Mouse (Mus musculus) frontal cortex, postnatal 36 days (tissue): ENCODE measurements around the gene 2310039H08Rik.

Experiments
- DNase-seq, 2 experiments: peaks; one replicate each; pipeline ENCODE4 v3.0.0; 2022; ENCODE audit warnings: low spot score in 2 of 2

2310039H08Rik gene

DNA sequence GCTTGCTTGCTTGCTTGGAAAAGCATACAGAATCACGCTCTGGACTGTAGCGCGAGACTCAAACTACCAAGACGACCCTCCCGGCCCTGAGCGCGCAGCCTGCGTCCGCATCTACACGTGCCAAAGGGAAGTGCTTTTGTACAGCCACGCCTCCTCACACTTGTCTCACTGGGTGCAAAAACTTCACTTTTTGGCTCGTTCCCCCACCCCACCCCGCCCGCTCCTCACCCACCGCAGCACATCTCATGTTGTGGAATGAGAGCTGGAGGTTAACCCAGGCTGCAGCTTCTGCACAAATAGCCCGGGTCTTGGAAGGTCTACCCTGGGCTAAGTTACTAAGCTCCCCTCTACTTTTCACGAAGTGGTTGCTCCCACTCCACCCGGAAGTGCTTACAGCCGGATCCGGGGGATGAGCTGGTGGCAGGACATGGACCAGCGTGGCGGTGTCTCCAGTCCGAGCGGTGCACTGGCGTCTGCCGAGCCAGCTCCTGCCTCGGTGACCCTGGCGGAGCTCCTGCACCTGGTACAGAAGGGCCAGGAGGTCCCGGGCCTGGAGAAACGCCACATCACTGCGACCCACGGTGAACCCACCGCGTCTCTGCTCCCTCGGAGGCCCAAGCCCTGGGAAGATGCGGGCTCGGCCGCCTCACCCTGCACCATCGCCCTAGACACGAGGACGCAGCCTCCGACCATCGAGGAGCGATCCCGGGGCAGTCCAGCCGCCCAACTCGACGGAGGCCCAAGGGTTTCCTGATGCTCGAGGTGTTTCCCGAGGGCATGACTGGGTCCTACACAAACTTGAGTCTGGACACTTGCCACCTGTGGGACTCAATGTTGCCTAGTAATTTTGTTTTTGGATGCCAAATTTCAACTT is at the start of gene 2310039H08Rik:
Gene 2310039H08Rik (plus strand): TSS at position 232 of the 874 bp plus-strand sequence.
- DNase-seq: peak; percentile 84 to 87

DNA sequence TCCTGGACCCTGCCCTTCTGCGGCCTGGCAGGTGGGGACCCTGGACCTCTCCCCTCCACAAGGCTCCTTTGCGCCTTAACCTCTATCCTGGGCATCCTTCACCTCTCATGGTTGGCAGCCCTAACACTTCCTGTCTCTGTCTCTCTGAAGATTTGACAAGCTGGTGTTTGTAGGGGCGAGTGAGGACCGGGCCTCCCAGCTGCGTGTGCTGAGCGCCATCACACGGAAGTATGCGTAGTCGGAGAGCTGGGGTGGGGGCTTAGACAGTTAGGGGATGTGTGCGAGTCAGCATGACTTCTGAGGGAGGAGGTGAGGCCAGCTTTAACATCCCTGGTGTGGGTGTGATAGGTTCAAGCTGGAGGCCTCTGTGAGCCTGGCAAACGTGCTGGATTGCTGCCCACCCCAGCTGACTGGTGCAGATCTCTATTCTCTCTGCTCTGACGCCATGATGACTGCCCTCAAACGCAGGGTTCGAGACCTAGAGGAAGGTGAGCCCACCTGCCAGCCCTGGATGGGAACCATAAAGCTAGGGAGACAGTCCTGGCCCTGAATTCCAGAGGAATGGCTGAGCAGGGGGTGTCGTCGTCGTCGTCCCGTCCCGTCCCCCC is 47.9 kb upstream of the 2310039H08Rik start:
- DNase-seq: no peak

DNA sequence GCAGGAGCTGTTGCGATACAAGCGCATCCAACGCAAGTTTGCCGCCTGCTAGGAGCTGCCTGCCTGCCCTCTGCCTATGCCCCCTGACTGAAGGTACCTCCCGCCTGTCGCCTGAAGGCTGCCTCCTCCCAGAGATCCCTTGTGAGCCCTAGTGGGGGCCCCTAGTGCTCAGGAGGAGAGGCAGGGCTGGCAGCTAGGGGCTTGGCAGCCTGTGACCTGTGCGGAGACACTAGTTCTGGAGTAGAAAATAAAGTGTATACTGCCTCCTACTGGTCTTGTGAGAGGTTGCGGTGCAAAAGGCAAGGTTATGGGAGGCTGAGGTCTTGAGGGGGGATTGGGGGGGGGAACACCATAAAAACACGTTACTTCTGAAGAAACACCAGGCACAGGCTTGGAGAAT is 47.2 kb upstream of the 2310039H08Rik start:
- DNase-seq: no peak

DNA sequence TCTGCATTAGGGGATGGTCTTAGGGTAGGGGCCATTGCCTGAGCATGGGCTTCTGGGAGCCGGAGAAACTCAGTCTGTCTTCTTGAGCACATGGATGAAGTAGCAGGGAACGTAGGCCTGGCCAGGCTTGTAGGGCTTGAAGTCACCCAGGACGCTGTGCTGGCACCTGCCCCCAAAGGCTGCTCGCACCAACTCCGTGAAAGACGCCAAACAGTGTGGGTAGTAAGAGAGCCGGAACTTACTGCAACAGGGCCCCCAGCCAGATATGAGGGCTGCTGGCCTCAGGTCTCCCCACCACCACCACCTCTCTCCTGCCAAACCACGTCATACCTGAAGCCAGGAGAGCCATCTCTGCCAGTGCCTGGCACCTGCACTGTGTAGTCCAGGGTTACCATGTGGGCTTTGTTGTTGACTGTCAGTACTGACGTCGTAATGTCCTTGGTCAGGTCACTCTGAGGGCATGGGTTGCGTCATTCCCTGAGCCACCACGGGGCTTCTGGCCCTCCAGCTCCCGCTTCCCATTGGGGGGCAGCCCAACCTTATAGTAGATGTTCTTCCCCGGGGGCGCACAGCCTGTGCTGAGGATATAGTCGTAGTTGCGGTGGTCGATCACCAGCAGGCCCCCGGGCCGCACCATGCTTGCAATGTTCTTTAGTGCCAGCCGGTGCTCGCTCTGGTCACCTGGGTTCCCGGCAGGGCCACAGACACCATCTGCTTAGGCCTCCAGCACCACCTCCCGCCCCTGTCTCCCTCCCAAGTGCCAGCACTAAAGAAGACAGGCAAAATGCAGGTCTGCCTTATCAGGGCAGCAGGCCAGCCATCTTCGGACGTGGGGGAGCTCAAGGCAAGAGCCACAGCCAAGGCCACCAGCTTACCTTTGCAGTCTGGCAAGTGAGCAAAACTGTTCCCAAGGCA is 46.4 kb upstream of the 2310039H08Rik start:
- DNase-seq: no peak

DNA sequence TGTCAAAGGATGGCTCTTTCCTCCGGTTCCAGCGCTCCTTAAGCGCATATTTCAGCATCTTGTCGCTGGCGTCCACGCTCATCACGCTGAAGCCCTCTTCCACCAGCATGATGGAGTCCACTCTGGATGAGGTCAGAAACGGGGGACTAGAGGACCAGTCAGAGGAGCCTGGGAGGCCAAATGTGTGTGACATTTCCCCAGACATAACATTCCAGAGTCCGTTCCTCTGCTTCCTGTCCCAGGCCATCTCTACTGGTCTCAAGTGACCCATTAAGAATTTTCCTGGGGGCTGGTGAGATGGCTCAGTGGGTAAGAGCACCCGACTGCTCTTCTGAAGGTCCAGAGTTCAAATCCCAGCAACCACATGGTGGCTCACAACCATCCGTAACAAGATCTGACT is 45.2 kb upstream of the 2310039H08Rik start:
- no peak for DNase-seq

DNA sequence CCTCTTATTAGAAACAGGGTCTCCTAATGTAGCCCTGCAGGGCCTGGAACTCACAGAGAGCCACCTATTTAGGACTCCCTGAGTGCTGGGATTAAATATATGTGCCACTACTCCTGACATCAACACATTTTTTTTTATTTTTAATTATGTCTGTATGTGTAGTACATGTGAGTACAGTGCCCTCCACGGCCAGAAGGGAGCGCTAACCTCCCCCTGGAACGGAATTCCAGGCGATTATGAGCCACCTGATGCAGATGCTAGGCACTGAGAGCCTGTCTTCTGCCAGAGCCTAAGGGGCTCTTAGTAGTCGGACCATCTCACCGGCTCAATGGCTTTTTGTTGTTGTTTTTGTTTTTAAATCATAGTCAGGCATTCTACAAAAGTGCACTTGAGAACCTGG is 44.4 kb upstream of the 2310039H08Rik start:
- no peak for DNase-seq

DNA sequence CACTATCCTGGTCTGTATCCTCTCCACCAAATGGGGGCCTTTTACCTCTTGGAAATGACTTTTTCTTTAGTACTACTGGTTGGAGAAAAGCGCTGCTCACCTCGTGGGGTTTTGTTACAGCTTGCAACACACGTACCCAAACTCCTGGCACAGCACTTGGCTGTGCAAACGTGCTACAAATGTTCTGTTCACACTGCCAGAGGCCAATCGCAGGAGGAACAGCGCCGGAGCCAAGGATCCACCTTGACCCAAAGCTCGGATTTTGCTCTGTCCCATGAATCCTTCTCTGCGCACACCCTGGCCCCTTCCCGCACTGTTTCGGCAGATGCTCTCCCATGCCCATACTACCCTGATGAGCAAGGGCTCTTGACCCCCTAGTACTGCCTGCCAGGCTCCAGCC is 43.9 kb upstream of the 2310039H08Rik start:
- DNase-seq: no peak

DNA sequence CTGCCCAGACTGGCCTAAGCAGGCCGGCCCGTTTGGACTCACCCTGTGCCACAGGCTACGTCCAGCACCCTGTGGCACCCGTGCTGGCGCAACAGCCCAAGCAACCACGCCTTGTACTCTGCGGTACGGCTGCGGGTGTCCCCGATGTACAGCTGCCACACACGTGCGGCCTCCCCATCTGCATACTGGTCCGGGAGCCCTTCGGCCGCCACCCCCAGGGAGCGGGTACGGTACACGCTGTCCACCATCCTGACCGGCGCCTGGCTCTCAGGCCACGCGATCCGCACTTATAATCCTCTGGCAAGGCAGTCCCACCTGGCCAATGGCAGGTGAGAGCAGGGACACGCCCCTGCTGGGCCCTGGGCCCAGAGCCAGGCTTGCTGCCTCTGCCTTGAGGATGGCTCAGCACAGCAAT is 43.5 kb upstream of the 2310039H08Rik start, which contains the start of gene Gnmt:
Gene Gnmt (minus strand): TSS at position 265 of the 415 bp plus-strand sequence.
- no peak for DNase-seq

DNA sequence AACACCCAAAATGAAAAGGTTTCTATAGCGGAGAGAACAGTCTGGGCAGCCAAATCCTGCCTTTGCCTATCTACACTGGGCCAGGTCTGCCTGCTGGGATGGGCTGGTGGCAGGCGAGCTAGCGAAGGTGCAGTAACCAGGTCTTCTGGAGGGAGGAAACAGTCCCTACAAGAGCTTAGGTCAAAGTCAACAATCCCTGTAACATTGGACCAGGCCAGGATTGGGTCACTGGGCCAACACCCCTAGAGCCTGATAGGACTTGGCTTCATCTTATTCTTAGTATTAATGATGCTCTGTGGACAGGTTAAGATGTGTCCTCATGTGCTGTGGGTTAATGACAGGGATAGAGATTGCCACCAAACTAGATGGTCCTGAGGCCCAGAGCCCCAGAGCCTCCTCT is 38.4 kb upstream of the 2310039H08Rik start:
- DNase-seq: no peak

DNA sequence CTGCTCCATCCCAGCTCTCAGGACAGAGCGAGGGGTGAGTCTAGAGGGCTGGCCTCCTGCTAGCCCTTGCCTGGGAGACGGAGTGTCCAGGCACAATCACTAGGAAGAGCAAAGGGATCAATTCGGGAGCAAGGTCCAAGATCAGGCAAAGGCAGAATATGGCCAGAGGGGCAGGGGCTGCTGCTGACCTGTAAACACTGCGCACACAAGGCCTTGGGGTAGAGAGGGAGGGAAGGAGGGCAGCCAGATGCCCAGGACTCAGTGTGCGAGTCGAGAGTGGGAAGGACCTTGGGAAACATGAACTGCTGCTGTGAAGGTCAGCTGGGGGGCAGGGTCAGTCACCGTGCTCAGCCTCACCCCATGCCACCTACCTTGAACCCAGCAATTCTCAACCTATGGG is 37.1 kb upstream of the 2310039H08Rik start:
- no peak for DNase-seq

DNA sequence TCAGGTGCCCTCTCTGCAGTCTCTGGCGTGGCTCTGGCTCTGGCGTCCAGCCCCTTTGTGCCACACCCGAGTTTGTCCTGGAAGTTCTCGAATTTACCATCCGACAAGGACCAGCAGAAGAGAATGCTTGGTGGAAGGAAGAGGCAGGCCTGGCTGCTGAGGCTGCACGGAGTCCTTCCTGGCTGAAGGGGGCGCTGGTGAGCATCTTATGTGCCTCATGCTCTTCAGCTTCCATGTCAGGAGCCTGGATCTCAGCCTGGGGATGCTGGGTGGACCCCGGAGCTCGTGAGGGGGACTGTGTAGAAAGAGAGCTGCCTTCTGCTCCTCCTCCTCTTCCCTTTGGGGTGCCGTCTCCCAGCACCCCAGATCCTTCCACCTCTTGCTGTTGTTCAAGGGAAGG is 36.3 kb upstream of the 2310039H08Rik start:
- no peak for DNase-seq

DNA sequence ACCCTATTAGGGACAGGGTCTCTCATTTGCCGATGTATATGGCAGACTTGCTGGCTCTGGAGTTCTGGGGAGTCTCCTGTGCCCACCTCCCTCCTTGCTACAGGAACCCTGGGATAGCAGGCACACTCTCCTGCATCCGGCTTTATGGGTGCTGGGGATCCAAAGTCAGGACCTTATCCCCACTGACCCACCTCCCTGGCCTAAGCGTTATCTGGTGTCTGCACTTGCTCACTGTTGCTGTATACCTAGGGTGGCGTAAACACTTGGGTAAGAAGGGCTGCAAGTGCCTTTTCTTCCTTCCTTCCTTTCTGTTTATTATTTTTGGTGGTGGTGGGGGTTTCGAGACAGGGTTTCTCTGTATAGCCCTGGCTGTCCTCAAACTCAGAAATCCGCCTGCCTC is 31.1 kb upstream of the 2310039H08Rik start:
- no peak for DNase-seq

DNA sequence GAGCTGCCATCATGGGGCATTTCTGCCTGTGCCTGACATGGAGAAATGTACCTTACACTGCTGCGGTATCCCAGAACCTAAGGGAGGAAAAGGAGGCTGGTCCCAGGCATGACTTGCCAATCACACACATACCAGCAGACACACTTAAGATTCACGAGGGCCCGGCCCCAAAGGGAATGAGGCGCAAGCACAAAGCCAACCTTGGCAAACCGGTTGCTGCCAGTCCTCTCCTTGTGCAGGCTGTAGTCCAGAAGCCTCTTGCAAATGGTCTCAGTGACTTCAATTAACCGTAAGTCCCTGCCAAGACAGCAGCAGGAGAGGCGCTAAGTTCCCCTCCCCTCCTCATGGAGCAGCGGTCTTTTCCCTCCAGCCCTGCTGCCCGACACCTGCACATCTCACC is 29.4 kb upstream of the 2310039H08Rik start:
- DNase-seq: no peak

DNA sequence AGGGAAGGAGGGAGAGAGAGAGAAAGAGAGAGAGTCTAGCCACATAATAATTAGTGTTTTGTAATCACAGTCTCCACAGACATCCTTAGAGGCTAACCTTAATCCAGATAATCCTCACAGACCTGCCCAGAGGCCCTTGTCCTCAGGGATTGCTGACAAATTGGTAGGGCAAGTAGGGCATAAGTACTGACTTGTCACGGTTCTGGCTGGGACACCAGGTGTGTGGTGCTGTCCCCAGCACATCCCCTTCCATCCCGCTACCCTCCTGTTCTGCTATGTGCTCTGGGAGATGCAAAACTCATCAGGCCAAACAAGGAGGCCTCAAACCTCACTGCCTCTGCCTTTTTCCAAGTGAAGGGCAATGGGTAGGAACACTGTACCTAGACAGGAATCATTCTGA is 26.9 kb upstream of the 2310039H08Rik start:
- no peak for DNase-seq

DNA sequence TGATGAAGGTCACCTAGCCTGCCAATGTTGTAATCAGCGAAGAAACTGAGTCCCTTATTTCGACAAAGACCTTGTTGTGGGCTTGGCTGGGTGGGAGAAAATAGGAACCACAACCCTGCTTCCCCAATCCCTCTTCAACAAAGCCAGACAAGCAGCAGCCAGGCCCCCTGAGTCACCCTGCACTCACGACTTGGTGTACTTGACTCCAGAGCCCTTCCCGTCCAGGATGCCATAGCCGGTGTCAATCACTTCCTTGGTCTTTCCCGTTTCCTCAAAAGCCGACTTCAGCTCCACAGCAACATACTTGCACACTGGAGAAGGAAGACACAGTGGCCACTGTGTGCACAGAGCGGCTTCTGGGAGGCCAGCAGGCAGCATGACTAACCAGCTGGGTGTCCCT is 25.2 kb upstream of the 2310039H08Rik start:
- no peak for DNase-seq

DNA sequence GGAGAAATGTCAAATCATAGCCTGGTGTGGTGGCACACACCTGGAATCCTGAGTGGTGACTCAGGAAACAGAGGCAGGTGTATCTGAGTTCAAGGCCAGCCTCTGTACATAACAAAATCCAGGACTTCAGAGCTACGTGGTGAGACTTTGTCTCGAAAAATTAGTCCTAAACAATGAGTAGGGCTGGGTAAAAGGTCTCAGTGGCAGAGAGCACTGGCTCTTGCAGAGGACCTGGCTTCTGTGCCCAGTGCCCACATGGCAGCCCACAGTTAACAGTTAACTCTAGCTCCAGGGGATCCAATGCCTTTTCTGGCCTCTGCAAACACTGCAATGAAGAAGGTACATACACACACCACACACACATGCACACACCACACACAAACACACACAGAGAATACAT is 24.6 kb upstream of the 2310039H08Rik start:
- DNase-seq: no peak

DNA sequence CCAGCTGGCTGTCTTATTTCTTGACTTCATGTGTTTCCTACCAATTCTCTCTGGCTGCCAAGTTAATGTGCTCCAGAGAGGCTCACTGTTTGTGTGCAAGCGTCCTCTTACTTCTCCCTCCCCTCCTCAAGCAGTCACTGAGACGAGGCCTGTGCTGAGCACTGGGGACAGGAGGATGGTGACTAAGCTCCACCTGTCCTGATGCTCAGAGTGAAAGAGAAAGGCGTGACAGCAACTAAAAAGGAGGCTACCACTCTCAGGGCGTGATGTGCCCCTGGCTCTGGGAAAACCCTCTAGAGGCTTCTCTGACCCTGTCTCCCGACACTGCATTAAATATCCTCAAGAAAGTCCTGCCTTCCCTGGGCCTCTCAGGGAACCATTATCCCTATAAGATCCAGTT is 23.2 kb upstream of the 2310039H08Rik start:
- no peak for DNase-seq

DNA sequence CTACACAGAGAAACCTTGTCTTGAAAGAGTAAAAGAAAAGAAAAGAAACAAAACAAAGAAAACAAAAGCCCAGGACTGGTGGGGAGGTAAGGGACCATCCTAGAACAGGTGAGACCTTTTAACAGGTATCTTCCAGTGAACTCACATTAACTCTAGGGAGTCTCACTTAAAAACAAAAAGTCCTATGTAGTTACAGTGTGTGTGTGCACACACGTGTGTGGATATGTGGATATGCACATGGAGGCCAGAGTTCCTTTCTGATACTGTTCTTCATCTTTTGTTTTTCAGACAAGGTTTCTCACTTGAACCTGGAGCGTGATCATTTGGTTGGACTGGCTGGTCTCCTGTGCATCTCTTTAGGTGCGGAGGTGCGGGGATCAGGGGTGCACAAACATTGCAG is 21.9 kb upstream of the 2310039H08Rik start:
- no peak for DNase-seq

DNA sequence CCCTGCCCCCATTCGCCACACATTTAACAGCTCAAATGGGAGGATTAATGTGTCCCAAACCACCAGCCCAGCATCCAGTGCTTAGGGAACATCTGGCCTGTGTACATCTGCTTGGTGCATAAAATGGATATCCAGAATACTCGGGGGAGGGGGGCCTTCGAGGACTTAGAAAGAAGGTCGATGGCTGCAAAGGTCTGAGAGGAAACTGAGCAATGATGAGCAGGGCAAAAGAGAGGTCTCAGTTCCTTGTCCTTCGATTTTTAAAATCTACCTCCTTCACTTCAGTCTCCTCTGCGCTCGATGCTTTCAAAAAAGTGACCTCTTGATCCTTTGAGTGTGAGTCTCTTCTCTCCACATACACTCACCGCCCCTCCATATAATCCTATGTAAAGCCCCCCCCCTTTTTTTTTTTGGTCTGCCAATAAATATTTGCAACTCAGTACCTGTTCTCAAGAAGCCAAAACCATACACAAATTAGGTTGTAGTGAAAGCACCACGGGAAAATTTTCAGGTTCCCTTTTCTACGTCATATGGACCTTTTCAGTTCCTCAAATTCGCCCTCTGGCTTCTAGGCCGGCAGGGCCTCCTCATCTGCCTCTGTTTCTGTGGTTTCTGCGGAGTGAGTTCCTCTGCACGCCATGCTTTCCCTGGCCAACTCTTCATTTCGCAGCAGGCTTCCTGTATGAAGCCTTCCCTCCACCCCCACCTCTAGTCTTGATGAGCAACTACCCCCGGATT is 21.2 kb upstream of the 2310039H08Rik start:
- no peak for DNase-seq

DNA sequence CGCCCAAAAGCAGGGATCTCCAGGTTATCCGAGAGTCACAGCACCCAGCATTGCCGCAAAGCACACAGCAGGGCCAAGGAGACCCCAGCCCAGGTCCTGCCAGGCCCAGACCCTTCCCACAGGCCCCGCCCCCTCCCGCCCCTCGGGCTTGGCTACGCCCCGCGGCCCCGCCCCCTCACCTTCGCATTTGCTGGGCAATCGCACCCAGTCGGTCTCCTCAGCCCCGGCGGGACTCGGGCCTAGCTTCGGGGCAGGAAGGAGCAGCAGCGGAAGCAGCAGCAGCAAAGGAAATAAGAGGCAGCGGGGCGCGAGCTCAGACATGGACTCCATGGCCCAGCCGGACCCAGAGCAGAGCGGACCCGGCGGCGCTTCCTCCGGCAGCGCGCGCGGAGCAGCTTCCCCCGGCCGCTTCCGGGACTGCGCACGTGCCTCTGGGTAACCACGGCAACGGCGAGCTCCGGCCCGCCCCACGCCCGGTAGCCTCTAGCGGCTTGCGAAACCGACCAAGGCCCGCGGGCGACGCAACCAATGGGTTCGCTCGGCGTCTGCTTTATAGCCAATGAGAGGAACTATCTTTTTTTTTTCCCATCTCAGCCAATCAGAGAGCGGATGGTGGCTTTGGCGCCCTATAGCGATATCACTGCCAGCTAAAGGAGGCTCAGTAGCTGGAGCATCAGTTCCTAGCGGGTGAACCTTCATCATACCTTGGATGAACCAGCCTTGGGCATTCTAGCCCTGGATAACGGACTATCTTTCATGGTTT is 20.5 kb upstream of the 2310039H08Rik start, which contains the start of gene Cnpy3:
Gene Cnpy3 (minus strand): TSS at position 421 of the 763 bp plus-strand sequence.
- peak; percentile 96 to 98 for DNase-seq

DNA sequence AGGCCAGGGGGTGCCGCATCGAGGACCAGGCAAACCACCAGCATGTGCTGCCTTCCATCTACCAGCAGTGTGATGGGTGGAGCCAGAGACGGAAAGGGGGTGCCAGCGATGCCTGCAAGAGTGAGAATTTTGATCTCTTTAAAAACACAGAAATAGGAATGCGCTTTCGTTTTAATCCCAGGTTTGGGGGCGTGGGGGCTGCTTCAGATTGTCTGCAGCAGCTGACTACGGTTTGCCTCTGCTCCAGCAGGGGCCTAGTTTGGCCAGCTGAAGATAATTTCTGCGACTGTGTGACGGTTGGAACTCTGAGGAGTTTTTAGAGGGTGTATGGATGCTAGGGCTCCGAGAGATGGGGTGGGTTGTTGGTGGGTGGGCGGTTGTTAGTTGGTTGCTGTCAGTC is 13.7 kb upstream of the 2310039H08Rik start:
- peak in 1 of 2 experiments; percentile 55 for DNase-seq
